Mouse (Mus musculus) megakaryocyte, embryonic 14.5 days (primary cell): ENCODE measurements around the gene Faim.

Experiments
- FLI1 ChIP-seq: IDR thresholded peaks from 2 replicates; pipeline ENCODE4 v1.6.1; 2012; ENCODE audit warnings: low read length, inconsistent platforms, mixed read lengths
- GATA1 ChIP-seq: IDR thresholded peaks from 3 replicates; pipeline ENCODE4 v1.6.1; 2012; ENCODE audit warnings: mixed read lengths, low read length, inconsistent platforms, borderline replicate concordance

DNA sequence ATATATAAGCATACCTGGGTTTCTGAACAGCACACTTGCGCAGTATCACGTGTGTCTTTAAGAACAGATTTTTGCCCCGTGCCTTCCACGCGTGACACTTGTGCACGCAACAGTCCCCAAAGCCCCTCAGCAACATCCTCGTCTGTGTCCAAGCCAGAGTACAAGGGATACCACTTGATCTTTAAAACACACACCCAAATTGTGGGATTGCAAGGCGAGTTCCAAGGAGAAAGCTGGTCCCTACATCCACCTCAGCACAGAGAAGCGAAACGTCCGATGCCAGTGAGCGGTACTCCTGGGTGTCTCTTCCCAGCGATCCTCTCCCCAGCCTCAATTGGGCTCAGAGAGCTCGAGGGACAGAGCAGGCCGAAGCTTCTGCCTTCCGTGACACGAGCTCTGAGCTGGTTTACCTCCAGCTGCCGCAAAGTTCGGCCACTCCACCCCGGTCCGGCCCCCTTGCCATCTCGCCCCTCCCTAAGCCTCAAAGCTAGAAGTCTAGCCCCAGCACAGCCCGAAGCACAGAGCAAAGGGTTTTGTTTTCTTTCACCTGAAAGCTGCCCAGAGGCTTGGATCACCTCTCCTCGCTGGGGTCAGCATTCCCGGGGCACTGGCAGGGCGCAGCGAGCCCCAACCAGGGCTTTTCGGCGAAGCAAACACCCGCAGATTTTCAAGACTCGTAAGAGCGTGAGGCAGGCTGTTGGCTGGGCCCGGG, 31.6 kb upstream of the Faim start:
- TF ChIP-seq GATA1, result no peak
- TF ChIP-seq FLI1, result no peak
